Mouse (Mus musculus): Measurements from ENCODE around the gene Nek1.
A peak's percentile ranks its signal among the peaks of the same experiment; 100 is the strongest.

- TF ChIP-seq CTCF (IDR thresholded peaks at IDR 0.05): no peak
- TF ChIP-seq EP300 (IDR thresholded peaks at IDR 0.05; ENCODE audit: insufficient read depth, low read depth, low read length): 0 out of 2 replicates have a peak, but pooled peaks have one; percentile 6
- TF ChIP-seq POLR2A (IDR thresholded peaks at IDR 0.05; ENCODE audit: insufficient read depth, low read depth, low read length): peak; percentile 90
Measured at GRCm38 (mm10) chr8:60992910-60993638, at the start of gene Nek1.

All from heart, adult 2 months (tissue).